Mouse (Mus musculus): ENCODE data around the gene Olfr675. TPM values are rescaled to one million over a fixed set of nuclear protein-coding genes. Genes with fewer than 3 reads are reported as not detected.
A peak's percentile ranks its signal among the peaks of the same experiment; 100 is the strongest.
"Not testable (repeated sequence)": the region's sequence is repeated elsewhere in the genome, so short reads cannot be mapped to it uniquely, and the experiment has no call there.

Gene Olfr675
- polyA plus RNA-seq (2014; fragmentation: Nextera tagmentation; extraction: Ambion mirVana) = not detected in 2 replicates

DNA sequence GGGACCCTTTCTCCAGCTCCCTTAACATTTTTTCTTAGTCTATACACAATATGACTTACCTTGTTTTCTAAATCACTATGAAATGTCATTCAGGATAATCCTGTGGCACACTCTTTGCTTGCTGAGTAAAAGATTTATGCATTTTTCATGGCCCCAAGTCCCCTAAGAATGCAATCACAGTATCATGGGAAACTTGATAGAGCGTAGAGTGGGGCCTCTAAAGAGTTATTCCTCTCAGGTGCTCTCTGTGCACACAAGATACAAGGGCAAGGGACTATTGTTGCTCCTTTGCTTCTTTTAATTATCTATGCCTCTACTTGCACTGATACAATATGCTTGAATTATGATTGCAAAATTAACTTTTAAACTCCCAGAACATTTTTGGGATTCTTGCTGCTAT lies at the start of gene Olfr675:
Gene Olfr675, minus strand, starts transcription at position 101 of the 400 bp plus-strand sequence.
- no peak within 1 kb of the TSS for H3K27ac ChIP-seq (ENCODE audit: low read depth)
- no peak within 1 kb of the TSS for H3K4me3 ChIP-seq (ENCODE audit: low read depth, low read length)
- H3K27me3 ChIP-seq (ENCODE audit: insufficient read depth, low read length) = no peaks in the 10 kb centered on the region
- no peaks in the 10 kb centered on the region for H3K9me3 ChIP-seq (ENCODE audit: low read depth, low read length)
- H3K4me1 ChIP-seq (ENCODE audit: insufficient read depth) = no peaks in the 10 kb centered on the region
- H3K9ac ChIP-seq = no peak within 1 kb of the TSS
- DNase-seq (no peak), ATAC-seq (ENCODE audit: insufficient read depth) (no peak)
- WGBS = 64% methylated on average over 1 of the region's 1 CpGs
- no peak for TF ChIP-seq CTCF (IDR thresholded peaks at IDR 0.05; ENCODE audit: low read depth)
- H3K36me3 ChIP-seq (ENCODE audit: insufficient read depth) = no peaks in the 10 kb centered on the region
- no peak within 1 kb of the TSS for H3K4me2 ChIP-seq

DNA sequence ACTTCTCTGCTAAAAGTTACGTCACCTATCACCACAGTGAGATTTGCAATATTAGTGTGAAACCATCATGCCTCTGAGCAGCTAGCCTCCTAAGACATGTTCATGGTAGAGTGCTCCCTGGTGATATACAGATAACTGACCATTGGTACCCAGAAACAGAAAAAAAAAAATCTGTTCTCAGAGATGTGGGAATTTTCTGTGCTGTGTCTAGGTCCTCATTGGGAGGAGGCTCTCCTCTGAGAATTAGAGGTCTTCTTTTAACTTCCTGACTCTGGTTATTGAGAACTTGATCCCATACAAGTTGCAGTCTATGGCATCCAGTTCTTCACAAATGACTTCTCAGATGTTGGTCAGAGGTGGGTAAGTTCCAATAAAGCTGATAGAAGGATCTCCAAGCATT lies 35.9 kb upstream of the Olfr675 start, which contains the start of gene Olfr678:
Gene Olfr678, plus strand, starts transcription at position 301 of the 400 bp plus-strand sequence.
- H3K27ac ChIP-seq (ENCODE audit: low read depth) = no peak within 1 kb of the TSS
- no peak for ATAC-seq (ENCODE audit: insufficient read depth)

DNA sequence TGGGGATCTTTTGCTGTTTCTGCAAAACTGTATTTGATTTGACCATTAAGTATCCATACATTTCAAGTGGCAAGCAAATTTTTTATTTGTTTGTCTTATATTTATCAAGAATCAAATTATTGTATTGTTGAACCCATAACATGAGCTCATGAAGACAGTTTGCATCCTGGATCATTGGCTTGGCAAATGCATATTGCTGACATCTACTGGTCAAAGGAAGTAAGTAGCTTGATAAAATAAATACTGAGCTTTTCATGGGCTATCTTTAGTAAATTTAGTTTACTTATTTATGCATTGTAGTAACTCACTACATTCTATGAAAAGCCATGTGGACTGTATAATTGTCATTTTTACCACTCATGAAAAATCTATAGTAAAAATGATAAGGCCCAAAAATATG lies 30.7 kb upstream of the Olfr675 start:
- no peak for ATAC-seq (ENCODE audit: insufficient read depth)
- H3K9me3 ChIP-seq (ENCODE audit: low read depth, low read length) = no peaks in the 10 kb centered on the region
- no peaks in the 10 kb centered on the region for H3K36me3 ChIP-seq (ENCODE audit: insufficient read depth)
- DNase-seq = peak; percentile 0
- no peak for TF ChIP-seq CTCF (IDR thresholded peaks at IDR 0.05; ENCODE audit: low read depth)
- H3K27ac ChIP-seq (ENCODE audit: low read depth) = no peak overlapping the region
- H3K4me2 ChIP-seq = no peak overlapping the region
- H3K9ac ChIP-seq = no peak overlapping the region
- H3K4me3 ChIP-seq (ENCODE audit: low read depth, low read length) = no peak overlapping the region
- H3K27me3 ChIP-seq (ENCODE audit: insufficient read depth, low read length) = no peaks in the 10 kb centered on the region
- H3K4me1 ChIP-seq (ENCODE audit: insufficient read depth) = no peaks in the 10 kb centered on the region

More for the DNA sequence above, 35.9 kb upstream of the Olfr675 start, which contains the start of gene Olfr678:
- H3K4me3 ChIP-seq (ENCODE audit: low read depth, low read length) = no peak within 1 kb of the TSS
- no peak for TF ChIP-seq CTCF (IDR thresholded peaks at IDR 0.05; ENCODE audit: low read depth)
- WGBS = 87% methylated on average over 1 of the region's 1 CpGs
- H3K36me3 ChIP-seq (ENCODE audit: insufficient read depth) = no peaks in the 10 kb centered on the region
- no peak for DNase-seq
- no peak within 1 kb of the TSS for H3K4me2 ChIP-seq
- H3K9me3 ChIP-seq (ENCODE audit: low read depth, low read length) = no peaks in the 10 kb centered on the region
- H3K27me3 ChIP-seq (ENCODE audit: insufficient read depth, low read length) = no peaks in the 10 kb centered on the region
- H3K9ac ChIP-seq = no peak within 1 kb of the TSS
- H3K4me1 ChIP-seq (ENCODE audit: insufficient read depth) = no peaks in the 10 kb centered on the region

DNA sequence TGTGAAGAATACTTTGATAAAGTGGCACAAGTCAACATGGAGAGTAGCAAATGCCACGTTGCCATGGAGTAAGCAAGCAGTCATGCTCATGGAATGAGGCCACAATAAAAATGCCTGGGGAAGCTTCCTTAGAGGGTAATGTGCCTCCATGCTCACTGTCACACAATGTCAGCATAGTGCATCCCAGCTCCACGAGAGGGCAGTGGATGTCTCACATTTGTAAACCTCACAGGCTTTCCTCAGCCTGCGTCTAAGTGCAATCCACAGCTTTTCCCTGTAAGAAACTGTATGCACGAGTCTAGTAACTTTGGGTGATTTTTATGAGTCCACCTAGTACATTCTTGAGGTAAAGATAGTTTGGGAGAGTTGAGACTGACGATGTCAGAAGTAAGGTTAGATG lies 5.6 kb upstream of the Olfr675 start:
- not testable (repeated sequence) for H3K9me3 ChIP-seq (ENCODE audit: low read depth, low read length); H3K9ac ChIP-seq; H3K4me1 ChIP-seq (ENCODE audit: insufficient read depth); H3K27me3 ChIP-seq (ENCODE audit: insufficient read depth, low read length); H3K27ac ChIP-seq (ENCODE audit: low read depth); H3K36me3 ChIP-seq (ENCODE audit: insufficient read depth); ATAC-seq (ENCODE audit: insufficient read depth); H3K4me2 ChIP-seq; H3K4me3 ChIP-seq (ENCODE audit: low read depth, low read length)
- peak; percentile 15 for DNase-seq
- 51% methylated on average over 5 of the region's 5 CpGs for WGBS

DNA sequence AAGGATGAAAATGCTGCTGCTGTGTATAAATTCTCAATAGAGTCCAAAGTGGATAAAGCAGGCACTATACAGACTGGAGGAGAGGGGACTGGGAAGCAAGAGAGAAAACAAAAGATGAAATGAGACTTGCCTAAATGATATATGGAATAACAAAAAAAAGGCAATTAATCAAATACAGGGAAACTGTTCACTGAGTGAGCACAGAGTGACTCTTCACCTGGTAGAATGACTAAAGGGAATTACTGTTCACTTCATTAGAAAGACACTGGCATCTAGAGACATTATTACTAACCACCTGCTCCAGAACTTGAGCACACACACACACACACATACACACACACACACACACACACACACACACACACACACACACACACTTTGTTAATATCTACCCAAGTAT lies 4.1 kb upstream of the Olfr675 start, which contains the start of gene Olfr676:
Gene Olfr676, plus strand, starts transcription at position 301 of the 400 bp plus-strand sequence.
- Histone ChIP-seq H3K4me1 (ENCODE audit: insufficient read depth) (no peaks in the 10 kb centered on the region), H3K36me3 (ENCODE audit: insufficient read depth) (no peaks in the 10 kb centered on the region), H3K27ac (ENCODE audit: low read depth) (no peak within 1 kb of the TSS), H3K9me3 (ENCODE audit: low read depth, low read length) (no peaks in the 10 kb centered on the region), H3K4me3 (ENCODE audit: low read depth, low read length) (no peak within 1 kb of the TSS), H3K27me3 (ENCODE audit: insufficient read depth, low read length) (no peaks in the 10 kb centered on the region), H3K9ac (no peak within 1 kb of the TSS), H3K4me2 (no peak within 1 kb of the TSS)
- DNase-seq (no peak), ATAC-seq (ENCODE audit: insufficient read depth) (no peak)
- TF ChIP-seq CTCF (IDR thresholded peaks at IDR 0.05; ENCODE audit: low read depth) = no peak

DNA sequence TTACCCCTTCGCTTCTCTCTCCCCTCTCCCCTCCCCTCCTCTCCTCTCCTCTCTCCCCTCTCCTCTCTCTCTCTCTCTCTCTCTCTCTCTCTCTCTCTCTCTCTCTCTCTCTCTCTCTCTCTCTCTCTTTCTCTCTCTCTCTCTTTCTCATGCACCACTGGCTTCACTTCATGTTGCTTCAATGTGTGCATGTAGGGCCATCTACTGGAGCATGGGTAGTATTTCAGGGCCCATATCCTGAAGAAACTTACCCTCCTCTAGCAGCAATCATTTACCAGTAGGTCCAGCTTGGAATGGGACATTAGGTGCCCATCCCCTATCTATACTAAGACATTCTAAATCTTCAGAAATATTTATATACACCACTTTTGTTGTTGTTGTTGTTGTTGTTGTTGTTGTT lies 5.7 kb downstream of the Olfr675 start:
- no peaks in the 10 kb centered on the region for H3K9me3 ChIP-seq (ENCODE audit: low read depth, low read length)
- H3K27me3 ChIP-seq (ENCODE audit: insufficient read depth, low read length) = no peaks in the 10 kb centered on the region
- H3K9ac ChIP-seq = no peak overlapping the region
- ATAC-seq (ENCODE audit: insufficient read depth) (no peak), DNase-seq (no peak)
- no peak for TF ChIP-seq CTCF (IDR thresholded peaks at IDR 0.05; ENCODE audit: low read depth)
- H3K4me2 ChIP-seq = no peak overlapping the region
- no peaks in the 10 kb centered on the region for H3K36me3 ChIP-seq (ENCODE audit: insufficient read depth)
- 64% methylated on average over 1 of the region's 1 CpGs for WGBS
- no peak overlapping the region for H3K27ac ChIP-seq (ENCODE audit: low read depth)
- H3K4me3 ChIP-seq (ENCODE audit: low read depth, low read length) = no peak overlapping the region
- H3K4me1 ChIP-seq (ENCODE audit: insufficient read depth) = no peaks in the 10 kb centered on the region

DNA sequence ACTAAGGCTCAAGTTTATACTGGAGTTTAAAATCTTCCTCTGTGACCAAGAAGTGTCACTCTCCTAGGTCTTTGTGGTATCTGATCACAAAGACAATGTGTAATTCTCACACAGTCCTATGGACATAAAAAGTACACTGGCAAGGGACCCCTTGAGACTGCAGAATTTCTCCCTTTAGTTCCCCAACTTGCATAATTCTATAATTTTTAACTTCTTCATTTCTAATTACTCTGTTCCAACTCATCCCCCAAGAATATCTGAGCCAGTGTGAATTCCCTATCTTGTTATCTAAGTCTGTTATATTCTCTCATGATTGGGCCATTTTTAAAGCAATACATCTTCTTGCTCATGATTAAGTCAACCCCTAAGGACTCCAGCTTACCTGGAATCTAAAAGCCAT lies 26.3 kb downstream of the Olfr675 start, which contains the start of gene Olfr672:
Gene Olfr672, minus strand, starts transcription at position 101 of the 400 bp plus-strand sequence.
- Histone ChIP-seq H3K9ac (no peak within 1 kb of the TSS), H3K4me3 (ENCODE audit: low read depth, low read length) (no peak within 1 kb of the TSS), H3K27ac (ENCODE audit: low read depth) (no peak within 1 kb of the TSS), H3K4me2 (no peak within 1 kb of the TSS), H3K9me3 (ENCODE audit: low read depth, low read length) (no peaks in the 10 kb centered on the region), H3K4me1 (ENCODE audit: insufficient read depth) (no peaks in the 10 kb centered on the region), H3K36me3 (ENCODE audit: insufficient read depth) (no peaks in the 10 kb centered on the region), H3K27me3 (ENCODE audit: insufficient read depth, low read length) (no peaks in the 10 kb centered on the region)
- no peak for DNase-seq
- TF ChIP-seq CTCF (IDR thresholded peaks at IDR 0.05; ENCODE audit: low read depth) = no peak
- ATAC-seq (ENCODE audit: insufficient read depth) = no peak

DNA sequence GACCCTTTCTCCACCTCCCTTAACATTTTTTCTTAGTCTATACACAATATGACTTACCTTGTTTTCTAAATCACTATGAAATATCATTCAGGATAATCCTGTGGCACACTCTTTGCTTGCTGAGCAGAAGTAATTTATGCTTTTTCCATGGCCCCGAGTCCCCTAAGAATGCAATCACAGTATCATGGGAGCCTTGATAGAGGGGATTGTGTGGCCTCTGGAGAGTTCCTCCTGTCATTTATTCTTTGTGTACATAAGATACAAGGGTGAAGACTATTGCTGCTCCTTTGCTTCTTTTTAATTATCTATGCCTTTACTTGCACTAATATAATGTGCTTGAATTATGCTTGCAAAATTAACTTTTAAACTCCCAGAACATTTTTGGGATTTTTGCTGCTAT lies 49.2 kb downstream of the Olfr675 start, which contains the start of gene Olfr671:
Gene Olfr671, minus strand, starts transcription at position 101 of the 400 bp plus-strand sequence.
- no peak within 1 kb of the TSS for H3K9ac ChIP-seq
- no peaks in the 10 kb centered on the region for H3K27me3 ChIP-seq (ENCODE audit: insufficient read depth, low read length)
- no peak for TF ChIP-seq CTCF (IDR thresholded peaks at IDR 0.05; ENCODE audit: low read depth)
- 80% methylated on average over 1 of the region's 1 CpGs for WGBS
- H3K4me3 ChIP-seq (ENCODE audit: low read depth, low read length) = no peak within 1 kb of the TSS
- no peaks in the 10 kb centered on the region for H3K4me1 ChIP-seq (ENCODE audit: insufficient read depth)
- ATAC-seq (ENCODE audit: insufficient read depth) = no peak
- H3K27ac ChIP-seq (ENCODE audit: low read depth) = no peak within 1 kb of the TSS
- H3K9me3 ChIP-seq (ENCODE audit: low read depth, low read length) = no peaks in the 10 kb centered on the region
- no peak for DNase-seq
- no peak within 1 kb of the TSS for H3K4me2 ChIP-seq
- no peaks in the 10 kb centered on the region for H3K36me3 ChIP-seq (ENCODE audit: insufficient read depth)

DNA sequence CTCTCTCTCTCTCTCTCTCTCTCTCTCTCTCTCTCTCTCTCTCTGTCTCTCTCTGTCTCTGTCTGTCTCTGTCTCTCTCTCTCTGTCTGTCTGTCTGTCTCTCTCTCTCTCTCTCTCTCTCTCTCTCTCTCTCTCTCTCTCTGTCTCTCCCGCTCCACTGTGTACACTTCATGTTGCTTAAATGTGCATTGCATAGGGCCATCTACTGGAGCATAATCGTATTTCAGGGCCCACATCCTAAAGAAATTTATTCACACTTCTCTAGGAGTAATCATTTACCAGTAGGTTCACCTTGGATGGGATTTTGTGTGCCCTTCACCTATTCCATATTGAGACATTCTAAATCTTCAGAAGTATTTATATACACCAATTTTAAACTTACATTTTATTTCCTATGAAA lies 55.8 kb downstream of the Olfr675 start:
- H3K4me2 ChIP-seq; ATAC-seq (ENCODE audit: insufficient read depth); DNase-seq; H3K27ac ChIP-seq (ENCODE audit: low read depth); H3K9ac ChIP-seq; H3K27me3 ChIP-seq (ENCODE audit: insufficient read depth, low read length); H3K36me3 ChIP-seq (ENCODE audit: insufficient read depth); H3K4me1 ChIP-seq (ENCODE audit: insufficient read depth); H3K4me3 ChIP-seq (ENCODE audit: low read depth, low read length); H3K9me3 ChIP-seq (ENCODE audit: low read depth, low read length): not testable (repeated sequence)
- WGBS = 58% methylated on average over 2 of the region's 2 CpGs
